Mouse (Mus musculus) embryonic fibroblast, embryonic 13.5 days (primary cell): ENCODE data around the gene Ndrg4.

Experiments used
- CTCF ChIP-seq: IDR thresholded peaks from 2 replicates; pipeline ENCODE4 v1.5.1; 2011; ENCODE audit warnings: mild to moderate bottlenecking, control low read depth, low read length, moderate library complexity, borderline replicate concordance; ENCODE audit not compliant: insufficient read depth
- POLR2A ChIP-seq: IDR thresholded peaks from 2 replicates; pipeline ENCODE4 v1.6.1; 2011; ENCODE audit warnings: low read depth, mild to moderate bottlenecking, control low read depth, low read length, moderate library complexity

DNA sequence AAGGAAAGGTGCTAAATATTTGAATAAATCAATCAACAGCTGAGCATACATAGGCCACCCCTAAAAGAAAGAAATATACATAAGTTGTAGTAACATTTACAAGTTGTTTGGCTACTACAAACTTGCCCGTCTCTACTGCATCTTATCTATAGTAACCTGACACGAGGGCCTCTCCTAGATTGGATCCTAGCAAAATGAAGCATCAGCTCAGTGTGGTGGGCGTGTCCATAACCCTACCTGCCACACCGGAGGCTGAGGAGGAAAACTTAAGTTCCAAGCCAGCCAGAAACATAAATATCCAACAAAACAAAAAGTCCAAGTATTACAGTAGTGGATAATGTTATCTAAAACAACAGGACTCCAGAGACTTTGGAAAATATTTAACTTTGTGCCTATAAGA lies 50.8 kb downstream of the Ndrg4 start:
- TF ChIP-seq POLR2A (no peak), CTCF (no peak)
